Mouse (Mus musculus) layer of hippocampus, adult 8-10 months (tissue): ENCODE results near the gene Cenpb. TPM values are rescaled to one million over a fixed set of nuclear protein-coding genes. Genes with fewer than 3 reads are reported as not detected.

Experiments
- DNase-seq, 2 experiments: peaks; one replicate each; pipeline ENCODE4 v3.0.0; 2022; ENCODE audit warnings: low spot score in 2 of 2
- total RNA-seq, 4 experiments: library from RNA; stranded (reverse); gene quantifications; 2 replicates each; pipeline ENCODE4 v1.2.4; 2022

Cenpb gene
- total RNA-seq, 4 experiments from 2014 or later: 65.8 to 79.4 (median 73.1) TPM

DNA sequence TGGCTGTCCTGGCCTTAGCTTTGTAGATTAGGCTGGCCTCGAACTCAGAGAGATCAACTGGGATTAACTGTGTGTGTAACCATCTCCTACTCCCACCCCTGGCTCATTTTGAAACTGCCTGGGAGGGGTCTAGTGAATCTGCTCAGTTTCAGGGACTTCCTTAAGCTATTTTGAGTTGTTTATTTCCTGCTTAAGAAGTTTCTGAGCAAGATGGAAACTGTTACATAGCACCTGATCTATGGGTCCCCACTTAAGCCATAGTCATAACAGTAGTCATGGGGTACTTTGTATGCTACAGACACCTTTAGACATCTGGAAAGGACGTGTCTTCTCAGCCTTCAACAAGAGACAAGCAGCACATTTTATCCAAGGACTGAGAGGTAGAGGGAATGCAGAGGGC is 20.8 kb upstream of the Cenpb start:
- no peak for DNase-seq

DNA sequence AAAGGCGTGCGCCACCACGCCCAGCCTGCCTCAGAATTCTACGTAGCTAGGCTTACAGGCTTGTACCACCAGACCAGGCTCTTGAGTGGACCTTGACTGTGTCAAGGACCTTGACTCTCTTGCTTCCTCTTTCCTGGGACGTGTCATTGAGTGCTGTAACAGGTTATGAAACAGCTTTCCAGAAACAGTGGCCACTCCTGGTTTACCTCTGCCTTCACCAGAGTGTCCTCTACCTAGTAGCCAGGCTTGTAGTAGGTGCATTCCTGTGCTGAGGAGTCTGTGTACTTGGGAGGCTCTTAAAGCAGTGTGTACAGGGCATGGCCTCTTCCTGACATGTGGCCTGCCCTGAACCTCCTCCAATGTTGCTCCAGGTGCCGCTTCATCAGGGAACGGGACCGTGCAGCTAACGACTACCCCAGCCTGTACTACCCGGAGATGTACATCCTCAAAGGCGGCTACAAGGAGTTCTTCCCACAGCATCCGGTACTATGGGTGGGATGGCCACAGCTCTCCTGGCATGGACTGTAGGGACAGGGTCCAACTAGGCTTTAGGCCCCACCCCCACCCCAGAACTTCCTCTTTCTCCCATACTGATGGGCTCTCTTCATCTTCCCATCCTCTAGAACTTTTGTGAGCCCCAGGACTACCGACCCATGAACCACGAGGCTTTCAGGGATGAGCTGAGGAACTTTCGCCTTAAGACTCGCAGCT is 16.9 kb upstream of the Cenpb start:
- DNase-seq: no peak

DNA sequence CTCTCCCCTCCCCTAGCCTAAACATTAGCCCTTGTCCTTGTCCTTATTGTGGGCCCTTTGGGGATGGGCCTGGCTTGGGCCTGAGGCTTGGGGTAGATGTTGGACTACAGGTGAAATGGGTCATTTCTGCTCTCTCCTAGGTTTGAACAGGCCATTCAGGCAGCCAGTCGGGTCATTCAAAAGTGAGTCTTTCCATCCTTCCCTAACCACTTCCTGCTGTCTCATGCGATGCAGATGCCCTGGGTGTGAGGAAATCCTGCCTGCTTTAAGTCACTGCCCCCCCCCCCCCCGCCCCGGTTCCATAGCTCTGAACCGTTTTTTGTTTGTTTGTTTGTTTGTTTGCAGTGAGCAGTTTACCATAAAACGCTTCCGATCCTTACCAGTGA is 11.1 kb upstream of the Cenpb start:
- DNase-seq: no peak

- no peak for DNase-seq
Measured at GRCm38 (mm10) chr2:131190344-131191004, 10.6 kb upstream of the Cenpb start.

DNA sequence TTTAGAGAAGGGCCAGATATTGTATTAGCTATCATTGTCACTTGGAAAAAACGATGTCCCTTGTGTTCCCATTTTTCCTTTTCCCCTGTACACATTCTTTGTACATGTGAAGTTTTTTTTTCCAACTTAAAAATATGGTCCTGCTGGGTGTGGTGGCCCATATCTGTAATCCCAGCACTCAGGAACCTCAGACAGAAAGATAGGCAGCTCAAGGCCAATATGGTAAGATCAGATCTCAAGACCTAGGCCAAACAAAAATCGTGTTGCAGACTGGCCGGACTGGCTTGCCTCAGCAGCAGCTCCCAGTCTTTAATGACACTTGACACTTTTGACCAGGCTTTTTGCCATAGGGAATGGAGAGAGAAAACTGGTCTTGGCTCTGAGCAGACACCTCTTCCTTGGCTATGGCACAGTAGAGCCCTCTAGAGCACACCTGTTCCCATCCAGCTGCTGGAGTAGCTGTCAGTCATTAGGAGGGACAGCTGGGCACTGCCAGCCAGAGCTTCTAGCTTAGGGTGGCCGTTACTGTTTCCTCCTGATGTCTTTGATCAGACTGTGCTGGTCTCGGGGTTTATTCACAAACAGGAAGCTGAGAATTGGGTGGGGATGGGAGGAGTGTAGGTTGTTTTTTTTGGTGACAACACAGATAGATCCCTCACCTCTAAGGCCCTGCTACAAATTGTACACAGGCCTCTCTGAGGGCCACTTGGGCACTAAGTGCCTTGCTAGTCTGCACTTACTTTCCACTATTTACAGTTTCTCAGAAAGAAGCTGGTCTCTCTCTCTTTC is 9.8 kb upstream of the Cenpb start:
- no peak for DNase-seq

DNA sequence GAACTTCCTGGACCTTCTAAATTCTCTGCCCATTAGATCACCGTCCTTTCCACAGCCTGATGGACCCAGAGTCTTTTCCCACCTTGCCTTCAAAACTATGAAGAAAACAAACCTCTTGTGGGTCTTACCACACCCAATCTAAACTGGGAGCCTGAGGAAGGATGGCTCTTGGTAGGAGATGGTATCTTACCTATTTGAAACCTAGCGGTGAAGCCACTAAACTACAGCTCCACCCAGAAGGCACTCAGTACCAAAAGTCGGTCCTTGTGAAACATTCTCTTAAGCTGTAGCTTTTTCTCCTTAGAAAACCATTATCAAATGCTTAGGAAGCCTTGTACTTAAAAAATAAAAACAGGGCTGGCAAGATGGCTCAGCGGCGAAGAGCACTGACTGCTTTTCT is 8.4 kb upstream of the Cenpb start:
- DNase-seq: no peak

- DNase-seq: no peak
Measured at GRCm38 (mm10) chr2:131187602-131187922, 7.7 kb upstream of the Cenpb start.

DNA sequence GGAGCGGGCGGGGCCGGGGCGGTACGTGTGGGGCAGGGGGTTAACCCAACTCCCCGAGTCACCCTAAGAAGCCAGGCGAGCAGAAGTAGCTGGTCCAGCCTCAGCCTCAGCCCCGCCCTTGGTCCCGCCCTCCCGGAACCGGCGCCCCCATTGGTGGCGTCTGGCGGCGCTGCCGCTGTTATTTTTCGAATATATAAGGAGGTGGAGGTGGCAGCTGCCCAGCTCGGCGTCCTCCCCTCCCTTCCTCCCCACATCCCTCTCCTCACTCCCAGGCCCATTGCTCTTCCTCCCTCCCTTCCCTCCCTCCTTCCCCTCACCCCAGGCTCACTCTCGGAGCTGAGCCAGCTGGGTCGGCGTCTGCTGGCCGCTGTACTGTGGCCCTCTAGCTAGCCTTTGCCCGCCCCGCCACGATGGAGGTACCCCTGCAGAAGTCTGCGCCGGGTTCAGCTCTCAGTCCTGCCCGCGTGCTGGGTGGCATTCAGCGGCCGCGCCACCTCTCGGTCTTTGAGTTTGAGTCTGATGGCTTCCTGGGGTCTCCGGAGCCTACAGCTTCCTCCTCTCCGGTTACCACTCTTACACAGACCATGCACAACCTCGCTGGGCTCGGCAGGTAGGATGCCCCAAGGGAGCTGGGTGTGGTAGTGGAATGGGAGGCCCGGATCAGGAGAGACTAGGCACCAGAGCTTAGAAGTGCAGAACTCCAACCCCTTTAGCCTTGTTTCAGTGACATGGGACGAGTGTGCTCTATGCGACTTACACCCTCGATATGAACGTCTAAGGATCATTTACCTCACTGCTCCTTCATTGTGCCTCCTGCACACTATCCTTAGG is 7.1 kb upstream of the Cenpb start, which contains the start of the genes Cdc25b and Spef1:
Gene Cdc25b (plus strand): TSS at position 179 of the 831 bp plus-strand sequence.
Gene Spef1 (minus strand): TSS at position 512 of the 831 bp plus-strand sequence.
- DNase-seq: peak; percentile 64 to 73

- no peak for DNase-seq
Measured at GRCm38 (mm10) chr2:131186343-131186742, 6.5 kb upstream of the Cenpb start.

- peak in 1 of 2 experiments; percentile 48 for DNase-seq
Measured at GRCm38 (mm10) chr2:131179246-131179886, 501 bp downstream of the Cenpb start.

GRCm38 (mm10) chr2:131178828-131179245 is 1.0 kb downstream of the Cenpb start:
- DNase-seq: no peak

DNA sequence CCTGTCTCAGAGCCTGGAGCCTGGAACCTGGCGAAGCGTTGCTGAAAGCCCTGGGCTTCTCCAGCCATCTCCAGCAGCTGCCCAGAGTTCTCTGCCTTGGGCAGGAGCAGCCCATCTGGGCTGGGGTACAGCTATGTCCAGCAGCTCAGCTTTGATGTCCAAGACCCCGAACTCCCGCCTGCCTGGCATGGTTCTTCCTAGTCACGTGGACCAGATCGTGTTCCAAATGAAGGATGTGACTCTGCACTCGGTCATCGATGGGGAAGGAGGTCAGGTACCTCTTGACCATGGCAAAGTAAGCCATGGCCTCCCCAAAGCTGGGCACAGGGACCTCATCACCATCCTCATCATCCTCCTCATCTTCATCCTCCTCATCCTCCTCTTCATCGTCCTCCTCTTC is 1.9 kb downstream of the Cenpb start:
- no peak for DNase-seq

DNA sequence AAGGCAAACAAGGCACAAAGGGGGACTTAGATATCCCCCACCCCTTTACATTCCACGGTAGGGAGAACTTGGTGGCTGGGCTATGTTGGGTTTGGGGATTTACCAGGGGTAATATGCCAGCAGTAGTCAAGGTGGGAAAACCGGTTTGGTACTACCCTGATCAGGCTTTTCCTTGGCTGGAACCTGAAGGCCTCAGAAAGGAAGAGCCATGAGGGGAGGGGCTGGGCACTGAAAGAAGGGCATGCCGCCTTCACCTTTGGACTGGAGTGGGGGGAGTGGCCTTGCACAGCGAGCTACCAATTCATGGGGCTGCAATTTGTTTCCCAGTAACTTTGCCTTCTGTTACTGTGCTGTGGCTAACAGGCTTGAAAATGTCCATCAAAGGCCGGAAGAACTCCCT is 3.4 kb downstream of the Cenpb start:
- no peak for DNase-seq

- no peak for DNase-seq
Measured at GRCm38 (mm10) chr2:131175945-131176309, 3.9 kb downstream of the Cenpb start.

GRCm38 (mm10) chr2:131175286-131175944 is 4.5 kb downstream of the Cenpb start:
- no peak for DNase-seq

DNA sequence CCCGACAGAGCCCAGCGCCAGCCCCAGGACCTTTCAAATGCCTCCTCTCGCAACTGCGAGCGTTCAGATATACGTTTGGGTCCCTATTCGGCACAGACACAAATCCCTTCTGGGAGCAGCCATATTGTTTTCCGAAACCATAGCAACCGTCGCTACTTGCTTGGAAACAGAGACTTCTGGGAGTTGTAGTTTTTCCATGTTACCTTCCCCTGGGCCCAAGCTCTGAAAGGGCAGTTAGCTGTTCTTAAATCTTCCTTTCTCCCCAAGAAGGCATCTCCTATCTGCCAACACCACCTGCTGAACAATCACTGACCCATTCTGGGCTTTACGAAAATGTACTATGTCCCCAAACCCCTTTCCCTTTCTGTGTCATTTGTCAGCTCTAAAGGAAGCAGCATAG is 5.2 kb downstream of the Cenpb start:
- peak; percentile 69 to 72 for DNase-seq

DNA sequence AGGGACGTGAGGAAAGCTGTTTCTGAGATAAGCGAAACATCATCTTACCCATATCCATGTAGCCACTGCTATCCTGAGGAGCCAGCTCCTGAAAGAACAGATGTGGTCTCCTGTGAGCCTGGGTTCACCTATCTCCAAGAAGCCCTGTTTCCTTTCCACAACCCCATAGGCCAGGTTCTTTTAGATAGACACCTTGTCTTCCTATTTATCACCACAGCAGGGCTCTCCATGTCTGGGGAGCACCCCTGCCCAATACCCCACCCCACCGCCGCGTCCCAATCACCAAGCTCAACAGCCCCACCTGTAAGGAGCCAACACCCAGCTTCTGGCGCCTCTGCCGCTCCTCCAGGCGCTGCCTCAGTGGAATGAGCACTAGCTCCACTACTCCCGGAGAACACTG is 7.5 kb downstream of the Cenpb start:
- DNase-seq: no peak

- DNase-seq: peak; percentile 71 to 73
Measured at GRCm38 (mm10) chr2:131171401-131172104, 8.3 kb downstream of the Cenpb start.

- no peak for DNase-seq
Measured at GRCm38 (mm10) chr2:131170936-131171335, 8.9 kb downstream of the Cenpb start.

DNA sequence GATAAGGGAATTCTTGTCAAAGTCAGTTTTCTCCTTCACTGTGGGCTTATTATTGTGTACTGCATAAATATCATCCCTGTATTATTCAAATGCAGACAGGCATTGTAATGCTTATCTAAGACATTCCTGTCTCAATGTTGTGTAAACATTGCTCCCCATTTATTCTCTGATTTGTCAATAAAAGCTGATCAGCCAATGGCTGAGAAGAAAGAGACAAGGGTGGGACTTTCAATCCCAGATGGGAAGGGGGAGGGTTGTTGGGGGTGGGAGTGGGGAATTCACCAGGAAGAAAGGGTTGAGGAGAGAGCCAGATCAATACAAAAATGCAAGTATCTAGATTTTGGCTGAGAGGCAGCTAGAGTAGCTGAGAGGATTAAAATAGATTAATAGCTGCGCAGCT is 11.0 kb downstream of the Cenpb start:
- DNase-seq: no peak
